Mouse (Mus musculus) MN1 (cell line): Measurements from ENCODE around the gene Dab1.

ENCODE experiments used
- DNase-seq: peaks from one replicate; pipeline ENCODE4 v3.0.0-alpha.2; 2016; ENCODE audit warnings: low spot score

Gene Dab1

DNA sequence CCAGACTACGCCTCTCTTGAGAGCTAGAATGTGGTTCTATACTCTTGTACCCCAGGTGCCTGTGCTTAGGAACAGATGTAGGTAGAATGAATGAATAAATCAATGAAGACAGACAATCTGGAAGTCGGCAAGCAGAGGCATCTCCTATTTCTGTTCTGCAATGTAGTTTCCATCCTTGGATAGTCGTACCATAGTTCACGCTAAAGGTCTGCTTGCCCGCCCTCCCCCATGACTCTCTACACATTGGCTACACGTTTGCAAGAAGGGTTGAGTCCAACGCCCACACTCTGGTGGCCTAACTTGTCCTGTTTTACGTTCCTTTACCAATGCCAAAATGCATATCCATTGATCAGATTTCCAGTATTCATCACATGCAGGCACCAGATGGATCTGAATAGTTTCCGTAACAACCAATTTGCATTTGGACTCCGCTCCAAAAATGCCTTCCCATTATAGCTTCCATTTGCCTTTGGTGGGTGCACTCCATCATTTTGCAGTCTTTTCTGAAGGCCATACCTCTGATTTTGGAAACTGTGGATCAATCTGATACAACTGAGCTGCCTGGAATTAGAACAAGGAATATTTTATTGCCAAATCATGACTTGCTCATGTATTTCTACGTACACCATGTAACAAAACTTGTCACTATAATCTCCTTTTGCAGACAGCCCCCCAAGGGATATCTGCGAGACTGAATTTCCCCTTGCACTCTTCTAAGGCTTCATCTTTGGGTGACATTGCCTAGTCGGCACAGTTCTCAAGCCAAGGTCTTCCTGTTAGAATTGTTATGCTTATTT is 494.2 kb downstream of the Dab1 start:
- no peak for DNase-seq

DNA sequence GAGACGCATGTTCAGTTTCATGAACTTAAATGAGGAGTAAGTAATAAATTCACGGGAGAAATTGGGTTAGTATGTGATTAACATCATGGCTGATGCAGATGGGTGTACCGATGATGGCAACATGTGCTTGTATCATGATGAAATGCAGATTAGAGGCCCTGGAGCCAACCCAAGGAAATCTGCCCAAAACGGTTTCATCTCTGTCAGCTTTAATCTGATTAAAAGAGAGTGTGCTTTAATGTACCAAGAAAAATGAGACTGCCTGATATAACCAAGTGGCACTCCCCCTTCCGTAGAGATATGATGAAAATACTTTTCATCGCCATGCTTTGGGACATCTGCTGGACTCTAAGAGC is 494.8 kb downstream of the Dab1 start:
- peak; percentile 19 for DNase-seq

DNA sequence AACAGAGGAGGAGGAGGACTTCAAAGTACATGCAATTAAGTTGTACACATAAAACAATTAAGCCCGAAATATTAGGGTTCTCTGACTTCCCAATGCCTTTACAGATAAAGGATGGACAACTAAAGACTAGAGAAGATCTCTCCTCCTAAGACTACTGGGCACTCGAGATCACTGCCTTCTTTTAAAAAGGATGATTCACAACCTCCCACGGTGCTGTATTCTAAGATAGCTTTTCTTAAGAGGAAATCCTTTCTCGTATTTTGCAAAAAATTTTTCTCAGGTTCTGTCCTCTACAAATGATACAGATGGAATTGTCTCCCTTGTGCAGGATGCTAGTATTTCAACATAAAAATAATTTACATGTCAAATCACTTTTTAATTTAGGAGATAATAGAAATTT is 500.9 kb downstream of the Dab1 start:
- no peak for DNase-seq

DNA sequence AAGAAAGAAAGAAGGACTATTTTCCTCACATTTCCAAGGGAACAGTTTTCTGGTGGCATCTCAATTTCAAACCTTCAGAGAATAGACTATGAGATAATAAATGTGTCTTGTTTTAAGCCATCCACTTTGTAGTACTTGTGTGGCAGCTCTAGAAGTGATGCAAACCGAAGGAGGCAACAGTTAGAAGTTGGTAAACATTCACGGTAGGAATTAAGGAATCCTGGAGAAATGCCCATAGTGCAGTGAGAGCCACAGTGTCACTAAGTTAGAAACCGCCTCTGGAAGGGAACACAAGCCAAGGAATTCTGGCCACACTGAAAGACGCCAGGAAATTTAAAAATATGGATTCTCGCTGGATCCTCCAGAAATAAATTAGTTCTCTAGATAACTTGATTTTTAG is 502.8 kb downstream of the Dab1 start:
- DNase-seq: no peak

DNA sequence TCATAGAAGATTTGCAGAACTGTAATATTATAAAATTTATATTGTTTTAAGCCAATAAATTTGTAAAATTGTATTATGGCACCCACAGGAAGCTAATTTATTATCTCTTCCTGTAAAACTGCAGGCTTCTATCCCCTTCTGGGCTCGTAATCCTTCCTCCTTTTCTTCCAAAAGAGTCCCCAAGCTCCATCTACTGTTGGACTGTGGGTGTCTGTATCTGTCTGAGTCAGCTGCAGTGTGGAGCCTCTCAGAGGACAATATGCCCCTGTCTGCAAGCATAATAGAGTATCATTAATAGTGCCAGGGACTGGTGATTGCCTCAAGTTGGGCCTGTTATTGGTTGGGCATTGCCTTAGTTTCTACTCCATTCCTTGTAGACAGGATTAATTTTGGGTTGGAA is 503.2 kb downstream of the Dab1 start:
- no peak for DNase-seq

DNA sequence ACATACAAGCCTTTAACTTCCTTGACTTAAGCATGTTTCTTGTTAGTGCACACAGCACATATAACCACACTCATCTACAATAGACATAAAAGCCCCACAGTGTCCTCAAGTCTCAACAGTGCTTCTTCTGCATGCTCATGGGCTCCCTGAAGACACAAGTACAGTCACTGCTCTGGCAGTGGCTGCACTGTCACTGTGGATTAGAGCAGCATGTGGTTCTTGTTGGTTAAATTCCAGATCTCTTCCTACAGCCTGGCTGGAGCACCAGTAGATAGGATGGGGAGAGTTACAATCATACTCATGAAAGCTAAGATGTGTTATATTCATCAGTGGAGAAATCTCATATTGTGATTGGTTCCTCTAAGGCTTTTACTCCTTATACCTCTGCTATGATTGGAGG is 534.5 kb downstream of the Dab1 start:
- DNase-seq: no peak

DNA sequence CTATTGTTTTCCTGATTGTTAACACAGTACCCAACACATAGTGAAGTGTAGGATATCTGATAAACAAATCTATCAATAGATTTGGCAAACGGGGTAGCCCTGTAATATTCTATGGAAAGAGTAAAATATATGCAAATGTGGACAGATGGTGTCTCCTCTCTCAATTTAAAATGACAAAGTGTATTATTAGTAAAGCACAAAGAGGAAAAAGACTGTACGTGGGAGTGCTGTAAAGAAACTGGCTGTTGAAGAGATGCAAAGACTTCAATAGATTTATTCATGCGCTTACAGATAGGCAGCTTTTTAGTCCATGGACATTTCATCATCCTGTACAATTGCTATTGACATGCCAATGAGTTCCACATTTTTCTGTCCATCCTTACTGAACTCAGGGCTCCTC is 558.9 kb downstream of the Dab1 start:
- no peak for DNase-seq

DNA sequence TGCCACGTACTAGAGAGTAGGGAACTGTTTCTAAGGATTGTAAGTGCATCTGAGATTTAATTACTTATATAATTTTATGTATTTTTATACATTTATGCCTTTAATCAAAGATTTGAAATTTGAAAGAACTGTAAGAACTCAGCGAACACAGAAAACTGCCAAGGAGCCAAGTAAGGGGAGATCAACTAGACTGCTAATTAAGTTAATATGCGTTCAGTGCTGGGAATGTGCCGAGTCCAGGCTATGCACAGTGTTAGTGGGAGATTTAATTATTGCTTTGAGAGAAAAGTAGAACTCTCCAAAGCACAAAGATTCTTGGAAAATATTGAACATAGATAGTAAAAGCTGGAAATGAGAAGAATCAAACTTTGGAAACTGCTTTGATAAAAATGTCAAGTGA is 567.2 kb downstream of the Dab1 start:
- DNase-seq: no peak

DNA sequence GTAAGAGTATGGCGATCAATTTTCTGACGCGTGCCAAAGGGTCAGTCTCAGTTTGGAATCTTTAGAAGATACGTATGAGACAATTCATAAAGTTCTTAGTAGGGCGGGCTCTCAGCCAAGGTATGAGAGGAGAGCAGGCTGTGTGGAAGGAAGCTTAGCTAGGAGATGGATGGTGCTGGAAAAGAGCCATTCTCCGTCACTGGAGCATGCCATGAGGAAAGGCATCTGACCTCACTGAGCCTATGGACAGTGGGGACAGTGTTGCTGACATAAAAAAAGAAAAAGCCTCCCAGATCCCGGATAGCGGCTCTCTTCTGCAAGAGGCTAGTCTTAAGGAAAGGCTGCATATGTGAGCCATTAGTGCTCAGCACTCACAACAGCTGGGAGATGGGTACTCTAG is 579.5 kb downstream of the Dab1 start:
- no peak for DNase-seq

DNA sequence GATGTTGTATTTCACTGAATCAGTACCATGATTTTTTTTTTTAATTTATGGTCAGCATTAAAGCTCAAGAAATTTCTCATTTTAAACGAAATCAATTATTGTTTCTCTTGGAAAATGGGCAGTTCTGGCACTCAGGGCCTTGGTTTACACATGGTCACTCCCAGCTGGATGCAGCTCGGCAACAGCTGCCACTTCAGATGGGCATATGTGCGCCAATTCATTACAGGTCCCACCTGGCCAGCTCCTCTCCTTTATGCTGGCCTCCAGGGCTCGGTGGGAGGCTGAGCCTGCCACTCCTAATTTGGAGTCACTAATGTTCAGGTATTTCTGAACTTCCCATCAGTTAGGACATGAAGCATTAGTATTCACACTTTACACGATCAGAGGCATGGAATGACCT is 582.5 kb downstream of the Dab1 start:
- no peak for DNase-seq

DNA sequence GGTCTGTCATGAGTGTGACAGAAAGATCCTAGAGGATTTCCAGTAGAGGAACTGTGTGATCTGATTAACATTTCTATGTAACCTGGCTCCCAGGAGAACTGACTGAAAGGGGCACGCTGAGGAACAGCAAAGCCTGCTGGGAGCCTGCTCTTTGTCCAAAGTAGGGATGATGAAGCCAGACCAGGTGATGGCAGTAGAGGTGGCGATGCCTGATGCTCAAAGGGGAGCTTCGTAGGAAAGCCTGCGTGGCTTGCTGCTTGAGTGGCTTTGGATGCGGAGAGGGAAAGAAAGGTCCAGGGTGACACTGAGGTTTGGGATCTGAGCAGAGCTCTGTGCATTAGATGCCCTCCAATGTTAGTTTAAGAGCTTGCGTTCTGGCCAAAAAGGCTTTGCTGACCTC is 584.9 kb downstream of the Dab1 start:
- no peak for DNase-seq

DNA sequence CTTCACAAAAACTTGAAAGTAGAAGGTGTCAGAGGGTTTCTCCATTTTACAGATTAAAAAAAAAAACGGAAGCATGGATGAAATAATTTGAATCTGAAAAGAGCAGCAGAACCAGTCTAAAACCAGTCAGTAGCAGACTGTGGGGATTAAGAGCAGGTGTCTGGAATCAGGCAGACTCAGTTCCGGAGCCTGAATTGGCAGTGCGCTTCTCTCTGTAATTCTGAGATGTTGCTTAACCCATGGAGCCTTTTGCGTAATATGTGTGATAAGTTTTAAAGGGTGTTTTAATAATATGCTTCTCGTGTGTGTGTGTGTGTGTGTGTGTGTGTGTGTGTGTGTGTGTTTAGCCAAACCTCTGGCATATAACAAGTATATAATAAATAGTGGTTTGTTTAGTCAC is 587.5 kb downstream of the Dab1 start:
- no peak for DNase-seq

DNA sequence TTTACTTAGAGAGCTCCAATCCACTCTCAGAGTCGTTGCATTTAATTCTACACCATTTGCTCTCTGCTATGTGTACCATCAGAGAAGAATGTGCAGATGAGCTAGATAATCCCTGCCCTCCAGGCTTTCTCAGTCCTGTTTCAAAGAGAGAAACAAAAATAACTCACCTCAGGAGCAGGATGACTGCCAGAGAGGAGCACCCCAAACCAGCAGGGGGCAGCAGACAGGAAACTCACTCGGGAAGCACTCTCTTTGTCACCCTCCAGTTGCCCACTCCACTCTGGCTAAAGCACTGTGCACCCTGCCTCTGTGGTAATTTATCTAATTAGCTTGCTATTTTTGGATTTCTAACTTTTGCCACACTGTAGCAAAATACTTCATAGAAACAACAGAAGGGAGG is 589.9 kb downstream of the Dab1 start:
- no peak for DNase-seq

DNA sequence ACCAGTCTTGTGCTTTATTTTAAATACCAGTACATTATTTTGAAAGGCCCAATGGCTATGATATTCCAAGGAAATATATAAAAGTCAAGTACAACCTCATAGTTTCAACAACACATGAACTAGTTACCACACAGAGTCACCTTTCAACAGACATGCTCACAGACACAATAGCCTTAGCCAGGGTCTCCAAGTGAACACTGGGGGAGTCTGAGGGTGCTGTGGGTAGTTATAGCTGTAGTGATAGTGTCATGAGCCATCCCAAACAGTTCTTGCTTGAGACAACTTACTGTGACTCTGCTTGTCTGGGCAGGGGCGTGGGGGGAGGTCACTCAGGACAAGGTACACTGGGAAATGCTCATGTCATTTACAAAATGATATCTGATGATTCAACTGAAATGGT is 591.6 kb downstream of the Dab1 start:
- DNase-seq: no peak

DNA sequence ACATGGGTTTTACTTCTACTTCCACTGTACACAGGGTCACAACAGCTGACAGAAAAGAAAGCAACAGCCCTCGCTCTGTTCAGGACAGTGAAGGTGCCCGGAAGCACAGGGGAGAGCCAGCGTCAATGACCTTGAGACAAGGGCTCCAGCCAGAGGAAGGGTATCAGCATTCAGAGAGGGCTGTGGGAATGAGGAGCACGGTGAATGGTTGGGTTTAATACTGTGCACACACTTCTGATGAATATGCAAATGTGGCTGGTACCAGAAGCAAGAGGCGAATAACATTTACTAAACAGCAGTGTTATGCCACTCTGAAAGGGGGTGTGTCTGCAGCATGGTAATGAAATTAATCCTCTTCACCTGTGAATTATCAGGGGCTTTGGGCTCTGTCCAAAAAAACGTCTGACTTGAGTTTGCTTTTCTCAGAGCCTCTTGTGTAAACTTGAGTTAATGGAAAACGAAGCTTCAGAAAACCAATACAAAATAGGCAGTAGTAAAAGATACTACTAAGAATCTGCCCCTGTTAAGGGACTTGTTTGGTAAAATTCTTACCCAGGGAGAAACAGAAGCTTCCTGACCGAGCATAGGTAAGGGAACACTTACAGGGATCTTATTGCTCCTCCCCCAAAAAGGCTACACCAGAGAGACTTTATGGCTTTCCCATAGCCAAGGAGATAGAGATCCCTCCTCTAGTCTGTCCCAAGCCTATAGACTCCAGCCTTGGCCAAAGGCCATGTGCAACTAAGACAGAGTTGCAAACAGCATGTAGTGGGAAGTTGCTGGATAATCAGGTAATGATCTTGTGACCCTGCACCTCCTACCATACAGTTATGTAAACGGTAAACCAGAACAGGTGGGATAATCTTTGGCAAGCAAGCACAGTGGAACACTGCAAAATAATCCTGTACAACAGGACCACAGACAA is 592.6 kb downstream of the Dab1 start:
- no peak for DNase-seq

DNA sequence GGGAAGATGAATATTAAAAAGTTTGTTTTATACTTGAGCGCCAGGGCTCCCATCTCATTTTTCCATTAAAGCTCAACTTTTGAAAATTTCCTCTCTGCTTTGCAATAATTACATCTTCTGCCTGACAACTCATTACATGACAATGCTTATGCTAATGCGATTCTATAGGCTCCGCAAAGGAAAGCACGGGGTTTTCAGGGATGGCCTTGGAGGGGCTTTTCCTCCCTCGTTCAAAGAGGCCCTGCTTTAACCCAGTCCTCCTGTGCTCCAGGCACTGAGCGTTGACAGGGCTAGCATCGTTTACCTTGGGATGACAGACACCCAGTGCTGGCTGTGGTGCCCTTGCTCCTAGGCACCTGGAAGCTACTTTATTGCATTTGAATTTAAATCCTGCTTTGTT is 595.6 kb downstream of the Dab1 start:
- no peak for DNase-seq

DNA sequence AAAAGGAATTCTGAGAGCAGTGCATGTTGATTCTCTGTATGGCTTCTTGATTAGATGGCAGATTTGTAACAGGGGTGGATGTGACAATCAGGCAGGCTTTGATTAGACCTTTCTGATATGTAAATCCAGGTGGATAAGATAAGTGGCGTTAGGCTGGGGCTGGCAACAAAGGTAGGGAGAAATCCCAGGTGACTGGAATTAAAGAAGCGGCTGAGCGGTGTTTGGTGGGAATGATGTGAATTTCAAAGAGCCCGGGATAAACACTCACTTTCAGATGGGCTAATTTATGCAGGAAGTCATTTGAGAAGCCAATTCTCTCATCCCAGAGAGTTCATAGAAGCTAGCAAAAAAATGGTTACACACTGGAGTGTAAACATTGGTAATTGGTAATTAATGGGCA is 598.2 kb downstream of the Dab1 start:
- DNase-seq: no peak

DNA sequence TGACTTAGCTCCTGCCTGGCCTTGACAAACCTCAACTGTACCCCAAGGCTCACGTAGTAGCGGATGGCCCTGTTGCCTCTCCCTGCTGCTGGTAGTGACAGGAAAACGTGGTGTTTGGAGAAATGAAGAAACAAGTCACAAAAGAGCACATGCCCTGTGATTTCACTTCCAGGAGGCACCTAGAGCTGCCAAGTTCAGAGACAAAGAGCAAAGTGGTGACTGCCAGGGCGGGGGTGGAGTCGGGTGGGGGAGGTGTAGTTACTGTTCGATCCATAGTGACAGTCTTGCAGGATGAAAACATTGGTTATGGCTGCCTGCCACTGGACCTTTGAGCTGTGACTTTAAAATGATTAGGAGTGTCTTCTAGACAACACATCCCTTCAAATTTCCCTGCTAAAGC is 599.6 kb downstream of the Dab1 start:
- no peak for DNase-seq

DNA sequence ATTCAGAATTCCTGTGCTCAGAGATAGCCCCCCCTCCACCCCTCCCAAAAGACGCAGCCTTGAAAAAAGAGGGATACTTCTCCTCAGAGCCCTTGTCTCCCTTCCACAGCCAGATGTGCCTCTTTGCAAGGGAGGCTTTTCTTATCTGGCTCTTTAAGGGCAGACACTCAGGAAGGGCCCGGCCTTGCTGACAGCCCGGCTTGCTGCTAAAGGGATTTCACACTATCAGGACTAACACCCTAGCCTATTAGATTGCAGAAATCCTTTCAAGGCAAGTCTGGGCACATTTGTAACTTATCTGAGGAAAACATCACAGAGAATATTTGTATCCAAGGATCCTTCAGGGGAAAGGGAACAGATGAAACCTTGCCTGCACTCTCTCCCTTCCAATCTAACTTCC is 600.9 kb downstream of the Dab1 start:
- DNase-seq: no peak

DNA sequence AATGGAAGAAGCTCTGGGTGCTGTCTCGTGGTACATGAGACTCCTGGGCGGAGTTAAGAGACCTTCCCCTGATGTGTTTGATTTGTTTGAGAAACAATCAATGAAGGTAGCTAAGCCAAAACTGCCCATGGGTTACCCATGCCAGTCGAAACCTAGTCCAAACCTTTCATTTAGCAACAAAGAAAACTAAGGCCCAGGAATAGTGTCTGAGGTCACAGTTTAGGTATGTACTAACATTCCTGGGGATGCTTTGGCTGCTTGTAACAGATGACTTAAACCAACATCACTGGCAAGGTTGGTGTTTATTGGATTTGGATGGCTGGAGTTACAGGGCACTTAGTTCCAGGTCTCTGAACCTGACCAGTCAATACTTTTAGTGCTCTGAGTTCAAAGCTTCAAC is 610.1 kb downstream of the Dab1 start:
- no peak for DNase-seq

DNA sequence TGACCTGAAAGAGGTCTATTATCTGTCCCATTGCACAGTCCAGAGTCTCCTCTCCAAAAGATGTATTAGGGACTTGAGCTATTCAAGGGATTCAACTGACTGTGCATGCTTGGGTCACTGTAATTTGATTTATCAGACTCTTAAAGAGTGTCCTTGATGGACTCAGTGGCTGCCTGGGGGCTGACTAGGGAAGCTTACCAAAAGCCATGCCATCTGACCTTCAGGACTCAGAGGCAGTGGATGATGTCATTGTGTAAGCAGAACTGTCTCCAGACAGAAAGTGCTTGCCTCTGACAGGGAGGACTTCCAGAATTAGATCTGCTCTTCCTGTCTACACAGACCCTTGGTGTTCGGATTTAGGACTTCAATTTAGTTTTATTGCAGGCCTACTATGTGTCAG is 627.3 kb downstream of the Dab1 start:
- peak; percentile 24 for DNase-seq

DNA sequence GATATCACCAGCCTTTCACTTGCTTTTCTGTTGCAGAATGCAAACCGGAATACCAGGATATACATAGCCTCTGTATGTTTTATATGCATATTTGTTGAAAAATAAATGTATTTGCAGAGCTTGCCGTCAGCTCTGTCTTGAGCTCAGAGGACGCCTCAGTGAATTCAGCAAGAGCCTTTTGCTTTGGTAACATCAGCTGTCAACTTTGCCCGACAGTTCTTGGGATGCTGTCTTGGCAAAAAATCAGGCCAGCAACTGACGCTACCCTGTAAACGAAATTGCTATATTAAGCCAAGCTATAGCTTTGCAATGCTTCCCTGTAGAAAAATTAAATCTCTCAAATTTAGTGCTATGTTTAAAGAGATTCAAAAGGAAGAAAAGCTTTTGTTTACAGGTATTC is 630.3 kb downstream of the Dab1 start:
- DNase-seq: no peak

DNA sequence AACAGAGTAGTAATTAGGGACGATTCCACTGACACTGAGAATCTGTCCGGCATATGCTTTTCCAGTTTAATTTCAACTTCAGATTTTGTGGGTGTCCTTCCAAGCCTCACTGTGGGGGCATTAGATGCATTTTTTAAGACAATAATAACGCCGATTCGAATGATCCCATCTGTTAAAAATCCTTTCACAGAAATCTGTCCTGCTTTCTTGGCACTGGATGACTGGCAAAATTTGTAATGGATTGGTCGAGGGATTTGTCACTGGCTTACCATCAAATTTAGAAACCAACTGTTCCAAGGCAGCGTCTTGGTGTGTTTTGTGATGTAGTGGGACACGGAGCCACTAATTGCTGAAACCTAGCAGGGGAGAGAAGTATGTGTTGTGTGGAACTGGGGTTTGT is 638.6 kb downstream of the Dab1 start:
- no peak for DNase-seq
